Mouse (Mus musculus): ENCODE measurements at regions not wholly inside any gene's neighbourhood (a gene's known extent, or its start where the extent isn't known, plus 50 kb on each side); places are given as distances from the start of the nearest gene placed in this dataset.

DNA sequence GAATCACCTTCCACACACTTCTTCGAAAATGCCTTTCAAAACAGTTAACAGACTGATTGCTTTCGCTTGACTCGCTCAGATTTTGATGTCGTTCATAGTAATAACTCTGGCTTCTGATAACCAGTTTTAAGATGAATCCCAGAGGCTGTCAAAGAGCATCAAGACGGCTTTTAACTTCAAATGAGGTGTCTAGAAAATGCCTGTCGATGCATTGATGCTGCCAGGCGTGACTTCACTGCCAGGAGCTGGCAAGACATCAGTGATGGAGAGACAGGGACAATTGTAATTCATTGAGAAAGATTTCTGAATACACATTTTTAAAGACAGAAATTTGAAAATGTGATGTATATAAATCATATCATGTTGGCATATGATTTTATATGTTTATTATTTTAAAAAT, 1649.9 kb upstream of the Pcdh20 start:
- DNase-seq (ENCODE audit: low read depth) = peak; percentile 70
- TF ChIP-seq POLR2A (IDR thresholded peaks at IDR 0.05; ENCODE audit: borderline replicate concordance, extremely low read depth, insufficient read depth, insufficient read length, poor library complexity, severe bottlenecking) (no peak), CTCF (IDR thresholded peaks at IDR 0.05; ENCODE audit: borderline replicate concordance, extremely low read depth, insufficient read depth, insufficient read length) (no peak)

Measured in brain, embryonic 14.5 days (tissue).